Comparison of ENCODE assay signal across 19 mouse cellular contexts in genomic region chrX:41505371-41505770, GRCm38 (mm10).
A peak's percentile ranks its signal among the peaks of the same experiment; 100 is the strongest.
DNase-seq lines count a peak whose midpoint lies in the region; ATAC-seq and TF ChIP-seq lines count a peak whose summit lies in the region.
"Had no signal": no experiment of that assay in that cellular context is flagged by ENCODE, and none has a peak within 500 bp of the region (broad histone marks: within the 10 kb centered on the region; RNA-seq: fewer than 3 reads in every experiment).

No protein-coding gene starts in this region.

- H3K4me2 ChIP-seq in forebrain, embryonic 14.5 days (ENCODE audit: low read length): no peak overlapping the region
- no peak overlapping the region for H3K4me2 ChIP-seq in midbrain, embryonic 11.5 days
- H3K4me2 ChIP-seq in midbrain, postnatal 0 days (ENCODE audit: low read depth, low read length, poor library complexity, severe bottlenecking): no peak overlapping the region
- no peak overlapping the region for H3K4me2 ChIP-seq in forebrain, postnatal 0 days (ENCODE audit: low read depth)
- H3K4me2 ChIP-seq: hindbrain, embryonic 13.5 days; intestine, embryonic 15.5 days had no signal

- no peaks in the 10 kb centered on the region for H3K36me3 ChIP-seq in forebrain, embryonic 14.5 days (ENCODE audit: control insufficient read depth, insufficient read depth, low read length)
- H3K36me3 ChIP-seq in forebrain, embryonic 10.5 days (replicated peaks): no peaks in the 10 kb centered on the region
- H3K36me3 ChIP-seq in midbrain, embryonic 11.5 days (ENCODE audit: control insufficient read depth, insufficient read depth, low read length): no peaks in the 10 kb centered on the region
- no peaks in the 10 kb centered on the region for H3K36me3 ChIP-seq in midbrain, postnatal 0 days (ENCODE audit: insufficient read depth, low read length)
- H3K36me3 ChIP-seq in forebrain, postnatal 0 days (ENCODE audit: insufficient read depth): no peaks in the 10 kb centered on the region
- H3K36me3 ChIP-seq in thymus, adult 2 months (ENCODE audit: control insufficient read depth, insufficient read depth, low read length): no peaks in the 10 kb centered on the region
- H3K36me3 ChIP-seq: embryonic facial prominence, embryonic 10.5 days; heart, embryonic 10.5 days; hindbrain, embryonic 13.5 days; intestine, embryonic 15.5 days had no signal

- no peaks in the 10 kb centered on the region for H3K4me1 ChIP-seq in forebrain, embryonic 14.5 days (ENCODE audit: control insufficient read depth, insufficient read depth, low read length)
- no peaks in the 10 kb centered on the region for H3K4me1 ChIP-seq in forebrain, embryonic 10.5 days
- H3K4me1 ChIP-seq in midbrain, embryonic 11.5 days (ENCODE audit: control insufficient read depth, insufficient read depth, low read length): no peaks in the 10 kb centered on the region
- no peaks in the 10 kb centered on the region for H3K4me1 ChIP-seq in midbrain, postnatal 0 days (ENCODE audit: insufficient read depth, low read length)
- no peaks in the 10 kb centered on the region for H3K4me1 ChIP-seq in forebrain, postnatal 0 days (ENCODE audit: insufficient read depth)
- no peaks in the 10 kb centered on the region for H3K4me1 ChIP-seq in thymus, adult 2 months (replicated peaks; ENCODE audit: control insufficient read depth, insufficient read depth, low read length)
- H3K4me1 ChIP-seq: embryonic facial prominence, embryonic 10.5 days; heart, embryonic 10.5 days; intestine, embryonic 15.5 days had no signal

- TF ChIP-seq POLR2A in thymus, adult 2 months (IDR thresholded peaks at IDR 0.05; ENCODE audit: control insufficient read depth, extremely low read depth, insufficient read depth, low read length, poor library complexity): no peak

- peak; percentile 38 for DNase-seq in forebrain, embryonic 14.5 days (ENCODE audit: low spot score)
- no peak for DNase-seq in forebrain, embryonic 10.5 days (ENCODE audit: extremely low spot score, low spot score)
- DNase-seq in midbrain, embryonic 11.5 days (ENCODE audit: low spot score, missing footprints): no peak
- DNase-seq in midbrain, postnatal 0 days (ENCODE audit: low spot score): no peak
- DNase-seq in brain, adult 2 months (ENCODE audit: low read depth, low spot score): peak; percentile 22
- no peak for DNase-seq in forebrain, postnatal 0 days
- no peak for DNase-seq in thymus, adult 2 months
- no peak for DNase-seq in right cerebral cortex, postnatal 14 days
- DNase-seq: adrenal gland, postnatal 10 days; cerebellum, adult 2 months; cerebellum, postnatal 10 days; gastrocnemius, postnatal 36 days; heart, adult 18-20 months; heart, postnatal 10 days; heart, postnatal 4 days had no signal

- no peaks in the 10 kb centered on the region for H3K27me3 ChIP-seq in forebrain, embryonic 14.5 days (replicated peaks; ENCODE audit: control insufficient read depth, insufficient read depth, low read length)
- no peaks in the 10 kb centered on the region for H3K27me3 ChIP-seq in forebrain, embryonic 10.5 days (ENCODE audit: poor library complexity, severe bottlenecking)
- H3K27me3 ChIP-seq in midbrain, embryonic 11.5 days (ENCODE audit: control insufficient read depth, insufficient read depth, low read length): no peaks in the 10 kb centered on the region
- no peaks in the 10 kb centered on the region for H3K27me3 ChIP-seq in midbrain, postnatal 0 days (ENCODE audit: insufficient read depth, low read length)
- H3K27me3 ChIP-seq in forebrain, postnatal 0 days (ENCODE audit: insufficient read depth, low read length): no peaks in the 10 kb centered on the region
- H3K27me3 ChIP-seq in thymus, adult 2 months (ENCODE audit: control insufficient read depth, insufficient read depth, low read length): no peaks in the 10 kb centered on the region
- H3K27me3 ChIP-seq: hindbrain, embryonic 13.5 days; intestine, embryonic 15.5 days had no signal

- 46% methylated on average over 3 of the region's 3 CpGs for WGBS in forebrain, embryonic 14.5 days
- 72% methylated on average over 3 of the region's 3 CpGs for WGBS in forebrain, embryonic 10.5 days
- 59% methylated on average over 3 of the region's 3 CpGs for WGBS in midbrain, embryonic 11.5 days
- WGBS in midbrain, postnatal 0 days: 38% methylated on average over 3 of the region's 3 CpGs
- WGBS in forebrain, postnatal 0 days: 30% methylated on average over 3 of the region's 3 CpGs
- 92% methylated on average over 3 of the region's 3 CpGs for WGBS in thymus, adult 2 months

- no peak overlapping the region for H3K9ac ChIP-seq in forebrain, embryonic 14.5 days (ENCODE audit: low read length)
- no peak overlapping the region for H3K9ac ChIP-seq in midbrain, embryonic 11.5 days (ENCODE audit: low read length)
- H3K9ac ChIP-seq in midbrain, postnatal 0 days (replicated peaks; ENCODE audit: low read length, poor library complexity, severe bottlenecking): no peak overlapping the region
- H3K9ac ChIP-seq in forebrain, postnatal 0 days: no peak overlapping the region
- H3K9ac ChIP-seq: hindbrain, embryonic 13.5 days; intestine, embryonic 15.5 days had no signal

- H3K4me3 ChIP-seq in forebrain, embryonic 14.5 days (ENCODE audit: low read depth, low read length): no peak overlapping the region
- no peak overlapping the region for H3K4me3 ChIP-seq in forebrain, embryonic 10.5 days
- H3K4me3 ChIP-seq in midbrain, embryonic 11.5 days (ENCODE audit: low read depth, low read length): no peak overlapping the region
- no peak overlapping the region for H3K4me3 ChIP-seq in midbrain, postnatal 0 days (ENCODE audit: low read depth, low read length)
- H3K4me3 ChIP-seq in forebrain, postnatal 0 days (ENCODE audit: low read depth, low read length): no peak overlapping the region
- H3K4me3 ChIP-seq in thymus, adult 2 months (ENCODE audit: control insufficient read depth, insufficient read depth, low read length): no peak overlapping the region
- H3K4me3 ChIP-seq: embryonic facial prominence, embryonic 10.5 days; heart, embryonic 10.5 days; hindbrain, embryonic 13.5 days; intestine, embryonic 15.5 days had no signal

- H3K9me3 ChIP-seq in forebrain, embryonic 14.5 days (replicated peaks; ENCODE audit: control insufficient read depth, low read length): no peaks in the 10 kb centered on the region
- no peaks in the 10 kb centered on the region for H3K9me3 ChIP-seq in forebrain, embryonic 10.5 days
- H3K9me3 ChIP-seq in midbrain, embryonic 11.5 days (ENCODE audit: control insufficient read depth, low read length): no peaks in the 10 kb centered on the region
- H3K9me3 ChIP-seq in midbrain, postnatal 0 days (ENCODE audit: low read length): no peaks in the 10 kb centered on the region
- no peaks in the 10 kb centered on the region for H3K9me3 ChIP-seq in forebrain, postnatal 0 days (ENCODE audit: low read length)
- H3K9me3 ChIP-seq: embryonic facial prominence, embryonic 10.5 days; heart, embryonic 10.5 days; hindbrain, embryonic 13.5 days; intestine, embryonic 15.5 days had no signal

- peak; percentile 68 for ATAC-seq in forebrain, embryonic 14.5 days
- 0 out of 2 replicates have a peak, but pooled peaks have one; percentile 44 for ATAC-seq in midbrain, embryonic 11.5 days (ENCODE audit: low FRiP score)
- ATAC-seq in midbrain, postnatal 0 days (ENCODE audit: low FRiP score): no peak
- ATAC-seq in forebrain, postnatal 0 days: peak; percentile 58
- ATAC-seq: intestine, embryonic 15.5 days had no signal

- no peak overlapping the region for H3K27ac ChIP-seq in forebrain, embryonic 14.5 days (ENCODE audit: low read depth, low read length)
- no peak overlapping the region for H3K27ac ChIP-seq in forebrain, embryonic 10.5 days
- no peak overlapping the region for H3K27ac ChIP-seq in midbrain, embryonic 11.5 days (ENCODE audit: low read depth, low read length)
- H3K27ac ChIP-seq in midbrain, postnatal 0 days (ENCODE audit: low read depth, low read length): no peak overlapping the region
- no peak overlapping the region for H3K27ac ChIP-seq in forebrain, postnatal 0 days (ENCODE audit: low read depth, low read length)
- H3K27ac ChIP-seq in thymus, adult 2 months (ENCODE audit: control insufficient read depth, insufficient read depth, low read length): no peak overlapping the region
- H3K27ac ChIP-seq: embryonic facial prominence, embryonic 10.5 days; heart, embryonic 10.5 days; hindbrain, embryonic 13.5 days; intestine, embryonic 15.5 days had no signal

- TF ChIP-seq CTCF in midbrain, postnatal 0 days (IDR thresholded peaks at IDR 0.05): no peak
- TF ChIP-seq CTCF in forebrain, postnatal 0 days (IDR thresholded peaks at IDR 0.05; ENCODE audit: low read depth): no peak
- TF ChIP-seq CTCF in thymus, adult 2 months (IDR thresholded peaks at IDR 0.05; ENCODE audit: borderline replicate concordance, control insufficient read depth, extremely low read depth, insufficient read depth, low read length, poor library complexity): no peak

Comparison
In these comparisons a context has a peak if more than half of its experiments do, and no peak if none do; other contexts are left out.
1. DNase-seq: peak in forebrain, embryonic 14.5 days (single experiment) and brain, adult 2 months (single experiment); none in forebrain, embryonic 10.5 days (single experiment), midbrain, embryonic 11.5 days (single experiment), midbrain, postnatal 0 days (single experiment), forebrain, postnatal 0 days (single experiment), thymus, adult 2 months (single experiment) and right cerebral cortex, postnatal 14 days (single experiment).